9 mouse cellular contexts compared by ENCODE assay signal in the genomic region with DNA sequence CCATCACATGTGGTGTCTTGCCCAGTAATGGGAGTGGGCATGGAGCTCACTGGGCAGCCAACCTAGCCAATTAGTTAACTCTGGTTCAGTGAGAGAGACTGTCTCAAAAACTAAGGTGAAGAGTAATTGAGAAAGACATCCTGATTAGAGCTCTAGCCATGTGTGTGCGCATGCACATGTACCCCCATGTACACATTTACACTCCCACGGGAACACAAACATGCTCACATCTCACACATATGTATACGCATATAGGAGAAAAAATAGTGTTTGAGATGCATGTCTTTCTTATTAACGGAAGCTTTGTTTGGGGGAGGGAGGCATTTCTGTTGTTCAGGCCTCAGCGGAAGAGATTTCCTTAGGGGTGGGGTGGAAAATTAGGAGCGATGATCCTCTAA.
DNase-seq lines count a peak whose midpoint lies in the region; ATAC-seq and TF ChIP-seq lines count a peak whose summit lies in the region.
"Had no signal": no experiment of that assay in that cellular context is flagged by ENCODE, and none has a peak within 500 bp of the region (broad histone marks: within the 10 kb centered on the region; RNA-seq: fewer than 3 reads in every experiment).

No protein-coding gene starts in this region.

- H3K36me3 ChIP-seq in heart, embryonic 10.5 days = no peaks in the 10 kb centered on the region
- no peaks in the 10 kb centered on the region for H3K36me3 ChIP-seq in testis, adult 2 months (ENCODE audit: control insufficient read depth, insufficient read depth, low read length)
- no peaks in the 10 kb centered on the region for H3K36me3 ChIP-seq in limb, embryonic 15.5 days
- H3K36me3 ChIP-seq in stomach, postnatal 0 days (ENCODE audit: control insufficient read depth, insufficient read depth, low read length) = no peaks in the 10 kb centered on the region

- no peak overlapping the region for H3K9ac ChIP-seq in limb, embryonic 15.5 days
- H3K9ac ChIP-seq in stomach, postnatal 0 days (ENCODE audit: low read length) = no peak overlapping the region

- intact Hi-C loops in heart, postnatal 14 days (cut with DNase I) = loop anchor here (5.0 kb wide), 1 partner anchor 369 kb away; no protein-coding TSS in a partner anchor

- WGBS in heart, embryonic 10.5 days = 49% methylated on average over 6 of the region's 6 CpGs
- 46% methylated on average over 6 of the region's 6 CpGs for WGBS in limb, embryonic 15.5 days
- WGBS in stomach, postnatal 0 days = 41% methylated on average over 6 of the region's 6 CpGs

- H3K27me3 ChIP-seq in heart, embryonic 10.5 days (ENCODE audit: insufficient read depth, poor library complexity, severe bottlenecking) = no peaks in the 10 kb centered on the region; the same call in 1 of the 2 replicates
- no peaks in the 10 kb centered on the region for H3K27me3 ChIP-seq in testis, adult 2 months (ENCODE audit: control insufficient read depth, insufficient read depth, low read length)
- H3K27me3 ChIP-seq in limb, embryonic 15.5 days = no peaks in the 10 kb centered on the region; the same call in 1 of the 2 replicates
- H3K27me3 ChIP-seq in stomach, postnatal 0 days (ENCODE audit: control insufficient read depth, insufficient read depth, low read length) = no peaks in the 10 kb centered on the region

- no peak for TF ChIP-seq POLR2A in testis, adult 2 months (IDR thresholded peaks at IDR 0.05; ENCODE audit: control insufficient read depth, low read depth, low read length)

- H3K4me2 ChIP-seq in limb, embryonic 15.5 days = peak overlapping the region; percentile 58
- H3K4me2 ChIP-seq in stomach, postnatal 0 days (replicated peaks; ENCODE audit: low read depth) = peak overlapping the region; percentile 61

- H3K9me3 ChIP-seq in heart, embryonic 10.5 days = no peaks in the 10 kb centered on the region
- no peaks in the 10 kb centered on the region for H3K9me3 ChIP-seq in limb, embryonic 15.5 days
- no peaks in the 10 kb centered on the region for H3K9me3 ChIP-seq in stomach, postnatal 0 days (ENCODE audit: control insufficient read depth, low read length)

- no peak for TF ChIP-seq CTCF in testis, adult 2 months (IDR thresholded peaks at IDR 0.05; ENCODE audit: control insufficient read depth, insufficient read depth, insufficient replicate concordance, low read depth, low read length)
- no peak for TF ChIP-seq CTCF in stomach, postnatal 0 days (IDR thresholded peaks at IDR 0.05; ENCODE audit: low read depth)

- no peak for ATAC-seq in limb, embryonic 15.5 days (ENCODE audit: insufficient number of reproducible peaks, low FRiP score, low TSS enrichment, low read depth)
- no peak for ATAC-seq in stomach, postnatal 0 days (ENCODE audit: low FRiP score, low TSS enrichment)

- TF ChIP-seq EP300 in stomach, postnatal 0 days (optimal IDR thresholded peaks at IDR 0.05) = no peak

- H3K27ac ChIP-seq in heart, embryonic 10.5 days = 0 out of 2 replicates have a peak overlapping the region, but pooled peaks have one; percentile 29
- H3K27ac ChIP-seq in testis, adult 2 months (ENCODE audit: control insufficient read depth, insufficient read depth, low read depth, low read length) = no peak overlapping the region; the same call in 1 of the 2 replicates
- no peak overlapping the region for H3K27ac ChIP-seq in limb, embryonic 15.5 days
- H3K27ac ChIP-seq in stomach, postnatal 0 days (replicated peaks) = no peak overlapping the region

- peak overlapping the region; percentile 53 for H3K4me3 ChIP-seq in heart, embryonic 10.5 days
- H3K4me3 ChIP-seq in testis, adult 2 months (ENCODE audit: control insufficient read depth, low read depth, low read length) = peak overlapping the region; percentile 83
- peak overlapping the region; percentile 31 for H3K4me3 ChIP-seq in limb, embryonic 15.5 days
- H3K4me3 ChIP-seq in stomach, postnatal 0 days (ENCODE audit: low read depth, low read length) = peak overlapping the region; percentile 23; the same call in 1 of the 2 replicates

- DNase-seq in heart, embryonic 10.5 days (ENCODE audit: low spot score) = no peak
- DNase-seq in heart, postnatal 14 days = no peak
- no peak for DNase-seq in testis, postnatal 10 days (ENCODE audit: low spot score)
- no peak for DNase-seq in stomach, postnatal 0 days (ENCODE audit: low spot score)
- DNase-seq in T-cell, adult 2 months (ENCODE audit: low spot score) = no peak
- no peak for DNase-seq in kidney, adult 9 months
- DNase-seq: kidney, adult 18-20 months had no signal

- peaks cover 10% of the 10 kb centered on the region for H3K4me1 ChIP-seq in heart, embryonic 10.5 days
- peaks cover 16% of the 10 kb centered on the region for H3K4me1 ChIP-seq in testis, adult 2 months (ENCODE audit: control insufficient read depth, insufficient read depth, low read length)
- peaks cover 9% of the 10 kb centered on the region for H3K4me1 ChIP-seq in limb, embryonic 15.5 days
- H3K4me1 ChIP-seq in stomach, postnatal 0 days (replicated peaks; ENCODE audit: control insufficient read depth, insufficient read depth) = peaks cover 3% of the 10 kb centered on the region; the same call in 1 of the 2 replicates

Comparison
In these comparisons a context has a peak if more than half of its experiments do, and no peak if none do; other contexts are left out.
1. H3K4me3 ChIP-seq: peak in every context shown above with its lines; median percentile 83 in testis, adult 2 months; 53 in heart, embryonic 10.5 days; 31 in limb, embryonic 15.5 days; 23 in stomach, postnatal 0 days.